Mouse (Mus musculus) bone marrow macrophage, adult 2 months (primary cell): ENCODE results near the gene Gm11549.

ENCODE experiments used
- CTCF ChIP-seq: IDR thresholded peaks from 2 replicates; pipeline ENCODE4 v1.5.1; 2012; ENCODE audit warnings: low read depth, mild to moderate bottlenecking, low read length, moderate library complexity
- POLR2A ChIP-seq: IDR thresholded peaks from 2 replicates; pipeline ENCODE4 v1.6.1; 2012; ENCODE audit warnings: mild to moderate bottlenecking, low read depth, low read length, borderline replicate concordance

DNA sequence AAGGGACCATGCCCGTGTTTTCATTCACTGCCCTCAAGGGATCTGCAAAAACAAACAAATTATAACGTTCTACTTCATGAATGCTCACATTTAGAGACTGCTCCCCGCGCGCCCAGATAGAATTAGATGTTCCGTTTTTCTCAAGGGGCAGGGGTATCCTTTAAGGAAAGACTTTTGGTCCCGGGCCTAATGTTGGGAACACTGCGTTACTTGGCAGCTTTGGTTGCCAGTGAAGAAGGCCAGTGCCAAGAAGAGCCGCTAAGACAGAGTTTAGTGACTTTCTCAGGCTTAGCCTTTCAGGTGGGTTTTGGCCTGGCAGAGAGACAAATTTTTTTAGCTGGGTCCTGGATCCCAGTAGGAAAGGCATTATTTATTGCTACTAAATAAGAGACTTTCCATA, 25.3 kb downstream of the Gm11549 start:
- TF ChIP-seq CTCF (no peak), POLR2A (no peak)
